Mouse (Mus musculus): Measurements from ENCODE around the gene Mocs1.

DNA sequence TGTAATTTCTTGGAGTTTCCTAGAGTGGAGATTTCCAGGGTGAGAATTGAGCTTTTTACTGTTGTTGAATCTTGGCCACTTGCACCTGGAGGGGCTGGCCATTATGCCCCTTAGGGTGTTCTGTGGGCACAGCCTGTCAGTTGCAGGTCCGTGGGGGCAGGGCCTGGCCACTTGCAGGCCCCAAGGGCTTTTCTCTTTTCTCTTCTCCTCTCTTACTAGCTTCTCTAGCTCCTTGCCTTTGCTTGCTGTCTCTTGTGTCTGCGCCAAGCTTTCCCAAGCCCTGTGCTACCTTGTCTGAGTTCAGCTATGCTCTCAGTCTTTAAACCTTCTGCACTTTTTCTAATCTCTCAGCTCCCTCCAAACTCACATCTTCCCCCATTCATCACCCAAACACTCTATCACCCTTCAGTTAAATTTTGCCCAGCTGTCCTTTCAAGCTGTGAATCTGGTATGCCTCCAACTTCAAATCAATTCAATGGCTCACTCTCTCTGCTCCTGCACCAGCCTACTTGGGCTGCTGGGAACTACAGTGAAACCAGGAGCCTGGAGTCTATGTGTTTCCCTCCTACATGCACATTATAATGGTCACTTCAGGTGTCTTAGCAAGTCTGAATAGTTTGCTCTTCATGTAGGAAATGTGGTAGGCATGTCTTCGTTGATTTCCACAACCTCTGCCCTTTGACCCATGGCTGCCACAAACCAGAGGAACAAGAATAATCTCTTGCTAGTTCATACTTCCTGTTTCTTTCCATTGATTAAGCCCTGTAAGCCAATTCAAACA, 5.7 kb upstream of the Mocs1 start:
- TF ChIP-seq CTCF (conservative IDR thresholded peaks at IDR 0.05; ENCODE audit: low read length) (no peak), POU5F1 (IDR thresholded peaks at IDR 0.05; ENCODE audit: borderline replicate concordance, low read length) (no peak), NANOG (IDR thresholded peaks at IDR 0.05; ENCODE audit: borderline replicate concordance, low read length) (no peak)
